Mouse (Mus musculus) megakaryocyte-erythroid progenitor cell, adult 5-6 weeks (primary cell): Measurements from ENCODE around the gene Tmem203. TPM values are rescaled to one million over a fixed set of nuclear protein-coding genes. Genes with fewer than 3 reads are reported as not detected.

ENCODE experiments used
- ATAC-seq: replicated peaks from 2 replicates; pipeline ENCODE4 v1.8.0; 2016; ENCODE audit warnings: mild to moderate bottlenecking, inconsistent platforms; ENCODE audit not compliant: severe bottlenecking, poor library complexity, low FRiP score, low TSS enrichment
- total RNA-seq, 2 experiments: library from RNA; stranded (forward) in 1 of 2; stranded (reverse) in 1 of 2; fragments of 200-1000, 215-1000 nt in 1 of 2; fragments of >200 nt in 1 of 2; fragmentation: Nextera tagmentation in 1 of 2; gene quantifications; 2 replicates each; pipeline ENCODE4 v1.2.3; 2014 to 2017

Tmem203 gene
- total RNA-seq (2014; fragmentation: Nextera tagmentation) (14.3 and 19.6 TPM in 2 replicates), total RNA-seq (2017) (4.3 and 9.1 TPM in 2 replicates)

- ATAC-seq = peak; percentile 82
Measured at GRCm38 (mm10) chr2:25255284-25255779, at the start of gene Tmem203. TSS of gene Tmem203 (plus strand) at chr2:25255439.

- ATAC-seq = no peak
Measured at GRCm38 (mm10) chr2:25207593-25207992, 47.6 kb upstream of the Tmem203 start.

GRCm38 (mm10) chr2:25210686-25211085 lies 44.6 kb upstream of the Tmem203 start:
- ATAC-seq = no peak

GRCm38 (mm10) chr2:25211121-25211670 lies 44.0 kb upstream of the Tmem203 start, which contains the start of gene Nelfb:
TSS of gene Nelfb (minus strand) at chr2:25211489.
- peak; percentile 96 for ATAC-seq

GRCm38 (mm10) chr2:25213266-25213865 lies 41.9 kb upstream of the Tmem203 start:
- no peak for ATAC-seq

GRCm38 (mm10) chr2:25214444-25214843 lies 40.8 kb upstream of the Tmem203 start, which contains the start of gene Stpg3:
TSS of gene Stpg3 (minus strand) at chr2:25214637.
- ATAC-seq = no peak

GRCm38 (mm10) chr2:25217666-25218065 lies 37.6 kb upstream of the Tmem203 start:
- no peak for ATAC-seq

GRCm38 (mm10) chr2:25218445-25218844 lies 36.8 kb upstream of the Tmem203 start, which contains the start of gene Fam166a:
TSS of gene Fam166a (plus strand) at chr2:25218745.
- ATAC-seq = no peak

GRCm38 (mm10) chr2:25221331-25221772 lies 33.9 kb upstream of the Tmem203 start:
- ATAC-seq = no peak

- ATAC-seq = peak; percentile 60
Measured at GRCm38 (mm10) chr2:25223681-25224491, 31.4 kb upstream of the Tmem203 start.

GRCm38 (mm10) chr2:25224492-25224765 lies 30.8 kb upstream of the Tmem203 start, which contains the start of gene Tubb4b:
TSS of gene Tubb4b (minus strand) at chr2:25224702.
- no peak for ATAC-seq

GRCm38 (mm10) chr2:25224766-25225752 lies 30.2 kb upstream of the Tmem203 start:
- ATAC-seq = peak; percentile 75

- no peak for ATAC-seq
Measured at GRCm38 (mm10) chr2:25225811-25226379, 29.3 kb upstream of the Tmem203 start.

- ATAC-seq = no peak
Measured at GRCm38 (mm10) chr2:25226864-25227263, 28.4 kb upstream of the Tmem203 start.

GRCm38 (mm10) chr2:25227406-25227805 lies 27.8 kb upstream of the Tmem203 start:
- ATAC-seq = no peak

GRCm38 (mm10) chr2:25228431-25228889 lies 26.8 kb upstream of the Tmem203 start:
- peak; percentile 54 for ATAC-seq

- ATAC-seq = no peak
Measured at GRCm38 (mm10) chr2:25228995-25229530, 26.2 kb upstream of the Tmem203 start.

- no peak for ATAC-seq
Measured at GRCm38 (mm10) chr2:25229582-25229981, 25.7 kb upstream of the Tmem203 start.
